Mouse (Mus musculus) E14TG2a.4 (cell line): ENCODE results near the gene Ahcyl1.

Experiments
- H3K27me3 ChIP-seq: 2 replicates; pipeline ENCODE4 v1.6.1; 2014; ENCODE audit warnings: low read length, control low read depth; ENCODE audit not compliant: insufficient read depth
- H3K36me3 ChIP-seq: 2 replicates; pipeline ENCODE4 v1.6.1; 2014; ENCODE audit warnings: low read length, control low read depth; ENCODE audit not compliant: insufficient read depth
- H3K4me1 ChIP-seq: replicated peaks from 2 replicates; pipeline ENCODE4 v1.6.1; 2014; ENCODE audit warnings: low read depth, low read length, control low read depth
- H3K4me3 ChIP-seq: replicated peaks from 2 replicates; pipeline ENCODE4 v1.5.1; 2014; ENCODE audit warnings: mild to moderate bottlenecking, low read length
- H3K9me3 ChIP-seq: 2 replicates; pipeline ENCODE4 v1.6.1; 2014; ENCODE audit warnings: low read length, control low read depth
- CTCF ChIP-seq: conservative IDR thresholded peaks from 2 replicates; pipeline ENCODE4 v1.5.1; 2014; ENCODE audit warnings: low read length
- NANOG ChIP-seq: IDR thresholded peaks from 2 replicates; pipeline ENCODE4 v1.6.1; 2014; ENCODE audit warnings: borderline replicate concordance, low read length, mixed read lengths
- POU5F1 ChIP-seq: IDR thresholded peaks from 2 replicates; pipeline ENCODE4 v1.6.1; 2014; ENCODE audit warnings: low read length, borderline replicate concordance

The Ahcyl1 gene

GRCm38 (mm10) chr3:107695948-107696881 is at the start of gene Ahcyl1:
Gene Ahcyl1, minus strand, starts transcription at chr3:107696560.
- Histone ChIP-seq H3K9me3 (no peaks in the 10 kb centered on the region), H3K27me3 (no peaks in the 10 kb centered on the region; the same call in 1 of the 2 replicates), H3K4me1 (peaks cover 17% of the 10 kb centered on the region), H3K4me3 (peak within 1 kb of the TSS; percentile 93), H3K36me3 (no peaks in the 10 kb centered on the region)
- no peak for TF ChIP-seq NANOG
- peak; percentile 53 for TF ChIP-seq CTCF
- no peak for TF ChIP-seq POU5F1

DNA sequence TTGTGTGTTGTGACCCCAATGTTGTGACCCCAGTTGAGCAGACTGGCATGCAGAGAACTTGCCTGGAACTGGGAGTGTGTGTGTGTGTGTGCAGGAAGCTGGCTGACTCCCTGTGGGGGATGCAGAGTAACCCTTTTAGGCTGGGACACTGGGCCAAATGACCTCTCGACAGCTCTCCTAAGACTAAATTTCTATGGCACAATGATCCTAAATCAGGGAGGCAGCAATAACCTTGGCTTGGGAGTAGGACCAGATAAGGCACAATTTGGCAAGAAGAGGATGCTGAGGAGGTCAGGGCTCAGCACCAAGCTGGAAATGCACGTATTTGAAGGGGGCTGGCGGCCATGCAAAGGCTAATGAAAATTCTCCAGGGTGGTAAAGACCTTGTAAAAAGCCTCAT is 49.7 kb upstream of the Ahcyl1 start:
- no peak overlapping the region for H3K4me3 ChIP-seq
- H3K4me1 ChIP-seq = peaks cover 19% of the 10 kb centered on the region
- no peaks in the 10 kb centered on the region for H3K9me3 ChIP-seq
- H3K36me3 ChIP-seq = no peaks in the 10 kb centered on the region
- TF ChIP-seq NANOG (no peak), CTCF (no peak), POU5F1 (no peak)
- peaks cover 32% of the 10 kb centered on the region for H3K27me3 ChIP-seq

DNA sequence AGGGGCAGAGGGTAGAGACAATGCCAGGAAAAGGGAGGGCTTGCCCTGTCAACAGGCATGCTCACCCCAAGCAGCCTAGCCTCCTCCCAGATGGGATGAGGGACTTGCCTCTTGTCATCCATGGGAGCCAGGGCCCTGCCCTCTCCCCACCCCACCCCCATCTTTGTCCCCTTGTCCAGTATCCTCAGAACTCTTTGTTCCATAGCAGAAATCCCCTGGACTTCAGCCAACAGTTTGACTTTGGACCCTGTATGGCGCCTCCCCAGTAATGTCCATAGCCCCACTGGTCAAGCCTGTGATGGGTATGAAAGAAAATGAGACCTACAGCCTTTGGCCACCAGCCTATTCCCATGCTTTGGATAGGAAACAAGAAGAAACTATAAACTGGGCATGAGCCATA is 47.3 kb upstream of the Ahcyl1 start:
- peaks cover 11% of the 10 kb centered on the region for H3K27me3 ChIP-seq
- no peaks in the 10 kb centered on the region for H3K9me3 ChIP-seq
- no peak for TF ChIP-seq NANOG
- TF ChIP-seq CTCF = no peak
- no peak for TF ChIP-seq POU5F1
- H3K36me3 ChIP-seq = no peaks in the 10 kb centered on the region
- H3K4me1 ChIP-seq = peaks cover 39% of the 10 kb centered on the region
- H3K4me3 ChIP-seq = no peak overlapping the region

DNA sequence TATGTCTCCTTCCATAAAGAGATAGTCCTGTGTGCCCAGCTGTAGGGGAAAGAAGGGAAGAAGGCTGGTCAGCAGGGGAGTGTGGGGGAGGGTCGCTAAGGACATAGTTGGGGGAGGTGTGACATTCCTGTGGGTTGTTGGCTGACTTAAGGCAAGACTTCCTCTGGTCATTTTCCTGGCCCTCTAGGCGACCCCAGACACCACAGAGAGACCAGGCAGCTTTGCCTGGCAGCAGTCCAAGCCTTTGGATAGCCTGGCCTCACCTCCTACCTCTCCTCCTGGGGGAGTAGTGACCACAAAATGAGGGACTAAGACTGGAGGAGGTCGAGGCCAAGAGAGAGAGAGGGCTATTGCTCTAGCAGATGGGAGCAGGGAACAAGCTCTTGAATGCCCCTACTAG is 46.7 kb upstream of the Ahcyl1 start:
- TF ChIP-seq NANOG = no peak
- TF ChIP-seq POU5F1 = no peak
- Histone ChIP-seq H3K27me3 (peaks cover 11% of the 10 kb centered on the region), H3K9me3 (no peaks in the 10 kb centered on the region), H3K4me3 (no peak overlapping the region), H3K4me1 (peaks cover 39% of the 10 kb centered on the region), H3K36me3 (no peaks in the 10 kb centered on the region)

GRCm38 (mm10) chr3:107742071-107742710 is 45.8 kb upstream of the Ahcyl1 start:
- H3K4me3 ChIP-seq = no peak overlapping the region
- peaks cover 39% of the 10 kb centered on the region for H3K4me1 ChIP-seq
- H3K9me3 ChIP-seq = no peaks in the 10 kb centered on the region
- peaks cover 11% of the 10 kb centered on the region; the same call in 1 of the 2 replicates for H3K27me3 ChIP-seq
- no peak for TF ChIP-seq CTCF
- no peak for TF ChIP-seq POU5F1
- no peak for TF ChIP-seq NANOG
- H3K36me3 ChIP-seq = no peaks in the 10 kb centered on the region

DNA sequence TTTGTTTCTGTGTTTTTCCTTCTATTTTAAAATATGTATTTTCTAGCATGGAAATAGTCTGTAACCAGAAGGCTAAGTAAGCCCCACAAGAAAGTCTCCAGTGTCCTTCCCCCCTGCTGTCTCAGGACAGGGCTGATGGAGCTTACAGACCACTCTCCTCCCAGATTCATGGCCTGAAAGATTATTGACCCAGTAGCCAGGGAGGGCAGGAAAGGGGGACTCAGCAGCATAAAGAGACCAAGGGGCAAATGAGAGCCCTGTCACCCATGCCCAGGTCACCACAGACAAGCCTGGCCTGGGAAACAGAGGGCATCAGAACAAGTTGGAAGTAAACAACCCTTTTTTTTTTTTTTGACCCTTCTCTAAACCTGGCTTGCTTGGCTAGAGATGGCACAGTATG is 45.0 kb upstream of the Ahcyl1 start:
- TF ChIP-seq POU5F1 (no peak), CTCF (no peak), NANOG (no peak)

DNA sequence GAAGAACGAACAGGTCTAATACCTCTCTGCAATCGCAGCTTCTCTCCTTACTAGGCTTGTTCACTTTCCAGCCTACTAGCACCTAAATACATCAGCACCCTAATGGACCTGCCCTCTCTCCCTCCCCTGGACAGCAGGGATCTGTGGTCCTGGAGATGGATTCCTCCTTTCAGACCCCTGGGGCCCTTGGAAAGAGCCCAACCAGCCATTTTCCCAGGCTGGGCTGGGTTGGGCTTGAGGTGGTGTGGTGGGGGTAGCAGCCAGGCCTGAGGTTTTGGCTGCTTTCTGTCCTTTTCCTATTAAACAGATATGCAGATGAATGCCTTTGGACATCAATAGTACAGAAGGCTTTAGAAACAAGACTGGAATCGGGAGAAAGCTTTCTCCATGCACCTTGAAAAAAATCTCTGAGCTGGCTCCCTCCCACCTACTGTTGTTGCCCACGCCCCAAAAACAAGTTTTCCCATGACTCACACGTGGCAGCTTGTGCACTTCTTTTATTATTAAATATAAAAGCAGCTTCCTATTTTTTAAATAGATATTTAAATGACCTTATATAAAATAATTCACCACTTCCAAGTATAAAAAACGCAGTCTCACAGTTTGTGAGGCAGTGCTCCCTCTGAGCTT is 44.3 kb upstream of the Ahcyl1 start:
- H3K36me3 ChIP-seq = no peaks in the 10 kb centered on the region
- H3K4me1 ChIP-seq = peaks cover 39% of the 10 kb centered on the region
- peaks cover 5% of the 10 kb centered on the region; the same call in 1 of the 2 replicates for H3K27me3 ChIP-seq
- H3K4me3 ChIP-seq = no peak overlapping the region
- no peaks in the 10 kb centered on the region for H3K9me3 ChIP-seq
- no peak for TF ChIP-seq NANOG
- TF ChIP-seq POU5F1 = no peak
- TF ChIP-seq CTCF = no peak

More for the DNA sequence above, 45.0 kb upstream of the Ahcyl1 start:
- no peaks in the 10 kb centered on the region for H3K9me3 ChIP-seq
- H3K4me1 ChIP-seq = peaks cover 39% of the 10 kb centered on the region
- H3K27me3 ChIP-seq = peaks cover 5% of the 10 kb centered on the region; the same call in 1 of the 2 replicates
- H3K36me3 ChIP-seq = no peaks in the 10 kb centered on the region
- no peak overlapping the region for H3K4me3 ChIP-seq

DNA sequence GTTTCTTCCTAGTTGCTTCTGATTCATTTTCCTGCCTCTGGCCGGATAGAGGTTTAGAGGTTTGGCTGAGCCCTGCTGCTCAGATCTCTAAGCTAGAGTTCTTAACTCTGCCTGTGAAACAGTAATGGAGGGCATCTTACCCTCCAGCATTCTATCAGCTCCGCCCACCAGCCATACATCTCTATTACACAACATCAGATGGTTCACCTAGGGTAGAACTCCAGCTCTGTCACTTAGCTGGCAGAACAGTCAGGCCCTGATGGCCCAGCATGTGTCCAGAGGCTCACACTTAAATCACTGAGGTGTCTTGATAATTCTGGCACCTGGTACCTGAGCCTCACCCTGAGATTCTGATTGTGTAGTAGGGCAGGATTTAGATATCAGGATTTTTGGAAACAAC is 43.6 kb upstream of the Ahcyl1 start:
- Histone ChIP-seq H3K36me3 (no peaks in the 10 kb centered on the region), H3K4me1 (peaks cover 39% of the 10 kb centered on the region), H3K4me3 (no peak overlapping the region), H3K9me3 (no peaks in the 10 kb centered on the region), H3K27me3 (peaks cover 5% of the 10 kb centered on the region; the same call in 1 of the 2 replicates)
- TF ChIP-seq CTCF (no peak), POU5F1 (no peak)
